Mouse (Mus musculus): ENCODE measurements around the gene Epn1.

Gene Epn1

DNA sequence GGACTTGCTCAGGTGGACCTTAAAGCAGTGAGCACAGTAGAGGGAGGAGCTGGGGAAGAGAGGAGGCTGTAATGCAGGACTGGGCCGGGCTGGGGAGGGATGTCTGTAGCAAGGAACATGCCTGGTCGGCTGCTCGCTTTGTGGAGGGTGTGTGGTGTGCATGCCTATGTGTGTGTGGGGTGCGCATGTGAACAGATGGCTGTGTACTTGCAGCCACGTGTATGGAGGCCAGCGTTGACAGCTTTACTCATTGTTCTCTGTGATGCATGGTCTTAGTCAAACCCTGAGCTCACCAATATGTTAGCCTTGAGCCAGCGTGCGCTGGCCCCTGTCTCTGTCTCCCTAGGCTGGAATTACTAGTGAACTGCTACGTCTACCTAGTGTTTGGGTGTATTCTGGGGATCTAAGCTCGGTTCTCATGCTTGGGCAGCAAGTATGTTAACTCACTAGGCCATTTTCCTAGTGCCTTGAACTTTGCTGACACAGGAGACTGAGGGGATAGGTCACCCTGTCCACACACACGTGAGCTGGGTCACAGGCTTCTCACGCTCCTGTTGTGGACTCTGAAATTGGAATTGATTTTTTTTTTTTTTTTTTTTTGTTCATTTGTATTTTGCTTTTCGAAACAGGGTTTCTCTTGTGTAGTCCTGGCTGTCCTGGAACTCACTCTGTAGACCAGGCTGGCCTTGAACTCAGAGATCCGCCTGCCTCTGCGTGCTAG is 11.1 kb downstream of the Epn1 start:
- DNase-seq (ENCODE audit: extremely low read depth, low read depth, low spot score): no peak

DNA sequence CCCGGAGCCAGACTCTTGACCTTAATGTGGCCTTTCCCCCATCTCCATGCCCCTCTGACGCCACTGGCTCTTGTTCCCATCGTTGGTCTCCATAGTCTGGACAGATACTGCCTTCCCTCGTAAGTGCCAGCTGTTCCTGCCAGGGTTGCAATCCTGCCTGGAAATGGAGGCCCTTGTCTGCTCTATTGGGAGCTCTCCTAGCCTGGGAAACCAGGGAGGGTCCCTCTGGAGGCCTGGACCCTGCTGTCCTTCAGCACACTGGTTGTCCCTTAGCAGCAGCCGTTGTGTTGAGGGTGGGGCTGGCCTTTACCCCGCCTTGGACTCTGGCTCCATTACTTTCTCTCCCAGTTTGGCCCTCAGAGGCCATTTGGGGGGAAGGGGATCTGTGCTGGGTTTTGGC is 12.3 kb downstream of the Epn1 start:
- no peak for DNase-seq (ENCODE audit: extremely low read depth, low read depth, low spot score)

DNA sequence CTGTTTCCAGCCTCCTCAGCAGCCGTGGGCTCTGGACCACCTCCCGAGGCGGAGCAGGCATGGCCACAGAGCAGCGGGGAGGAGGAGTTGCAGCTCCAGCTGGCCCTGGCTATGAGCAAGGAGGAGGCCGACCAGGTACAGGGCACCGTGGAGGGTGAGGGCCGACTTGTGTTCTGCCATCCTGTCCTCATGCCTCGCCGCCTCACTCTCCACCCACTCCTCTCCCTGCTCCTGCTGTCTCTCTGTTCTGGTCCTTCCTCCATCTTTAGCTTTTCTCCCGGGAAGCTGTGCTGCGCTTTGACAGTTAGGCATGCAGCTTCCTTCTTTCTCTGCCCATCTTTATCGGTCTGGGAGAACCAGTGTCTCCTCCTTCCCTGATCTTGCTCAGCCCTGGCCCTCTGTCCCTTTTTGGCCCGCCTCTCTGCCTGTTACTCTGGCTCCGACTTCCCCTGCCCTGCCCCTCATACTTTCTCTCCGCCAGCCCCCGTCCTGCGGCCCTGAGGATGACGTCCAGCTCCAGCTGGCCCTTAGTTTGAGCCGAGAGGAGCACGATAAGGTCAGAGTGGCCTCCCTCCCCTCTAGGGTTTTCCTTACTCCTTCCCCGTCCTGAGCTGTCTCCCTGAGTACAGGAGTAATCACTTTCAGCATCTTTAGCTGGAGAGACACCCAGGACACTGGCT is 12.9 kb downstream of the Epn1 start:
- no peak for DNase-seq (ENCODE audit: extremely low read depth, low read depth, low spot score)

DNA sequence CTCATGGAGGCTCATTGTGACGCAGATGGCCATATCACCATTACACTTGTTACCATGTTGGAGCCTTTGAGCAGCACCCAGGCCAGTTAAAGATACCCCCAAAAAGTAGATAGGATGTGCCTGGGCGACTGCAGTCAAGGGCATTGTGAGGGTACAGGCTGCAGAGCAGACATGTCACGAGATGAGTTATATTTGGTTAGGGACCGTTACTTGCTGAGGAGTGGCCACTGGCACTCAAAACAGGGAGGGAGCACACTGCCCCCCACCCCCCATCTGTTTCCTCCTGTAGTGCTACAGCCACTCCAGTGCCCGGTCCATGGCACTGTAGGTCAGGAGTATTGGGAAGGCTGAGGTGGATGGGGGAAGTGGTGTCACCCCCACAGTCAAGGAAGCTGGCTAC is 18.7 kb downstream of the Epn1 start:
- no peak for DNase-seq (ENCODE audit: extremely low read depth, low read depth, low spot score)

DNA sequence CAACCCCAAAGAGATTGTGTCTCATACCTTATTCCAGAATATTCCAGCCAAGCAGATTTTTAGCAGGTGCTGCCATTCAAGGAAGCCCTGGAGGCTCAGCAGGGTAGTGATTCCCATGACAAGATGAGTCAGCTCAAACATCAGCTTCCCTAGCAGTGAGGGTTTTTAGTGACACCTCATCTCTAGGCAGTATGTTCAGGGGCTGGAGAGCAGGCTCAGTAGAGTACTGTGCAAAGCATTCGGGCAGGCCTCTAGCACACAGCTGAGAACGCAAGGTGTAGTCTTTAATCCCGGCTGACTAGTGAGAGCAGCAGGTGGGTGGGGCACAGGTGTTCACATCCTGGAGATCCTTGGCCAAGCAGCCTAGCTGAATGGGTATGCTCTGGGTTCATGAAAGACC is 19.8 kb downstream of the Epn1 start:
- DNase-seq (ENCODE audit: extremely low read depth, low read depth, low spot score): no peak

DNA sequence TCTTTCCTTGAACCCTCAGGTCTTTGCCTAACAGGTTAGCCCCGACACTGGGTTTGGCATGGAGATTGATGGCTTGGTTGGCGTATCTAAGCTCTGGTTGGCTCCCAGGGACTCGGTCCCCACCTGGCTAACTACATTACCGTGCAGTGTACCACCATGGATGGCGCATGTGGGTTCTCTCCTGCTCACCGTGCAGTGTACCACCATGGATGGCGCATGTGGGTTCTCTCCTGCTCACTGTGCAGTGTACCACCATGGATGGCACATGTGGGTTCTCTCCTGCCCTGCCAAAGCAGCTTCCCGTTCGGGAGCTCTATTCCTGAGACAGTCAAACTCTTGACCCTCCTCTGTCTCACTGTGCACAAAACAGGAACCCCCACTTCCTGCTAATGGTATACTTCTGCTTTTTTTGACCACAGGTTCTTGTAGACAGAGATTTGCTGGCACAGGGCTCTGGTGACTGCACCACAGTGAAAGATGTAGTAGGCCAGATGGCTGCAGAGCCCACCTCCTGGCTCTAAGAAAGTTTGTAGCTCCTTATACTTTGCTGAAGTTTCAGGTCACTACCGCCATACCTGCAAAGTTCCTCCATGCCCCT is 21.1 kb downstream of the Epn1 start:
- DNase-seq (ENCODE audit: extremely low read depth, low read depth, low spot score): no peak

DNA sequence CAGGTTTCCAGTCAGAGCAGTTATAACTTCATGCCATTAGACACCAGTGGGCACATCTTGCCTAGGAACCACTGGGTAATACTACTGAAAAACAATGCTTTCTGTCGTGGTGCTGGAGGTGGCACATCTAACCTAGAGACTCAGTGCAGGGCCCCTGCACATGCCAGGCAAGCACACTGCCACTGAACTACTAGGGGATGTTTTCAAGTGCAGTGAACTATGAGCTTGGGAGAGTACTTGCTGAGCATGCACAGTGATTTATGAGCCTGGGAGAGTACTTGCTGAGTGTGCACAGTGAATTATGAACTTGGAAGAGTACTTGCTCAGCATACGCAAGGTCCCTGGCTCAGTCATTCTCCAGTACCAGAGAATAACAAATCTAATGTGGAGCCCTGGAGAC is 22.5 kb downstream of the Epn1 start:
- DNase-seq (ENCODE audit: extremely low read depth, low read depth, low spot score): no peak

DNA sequence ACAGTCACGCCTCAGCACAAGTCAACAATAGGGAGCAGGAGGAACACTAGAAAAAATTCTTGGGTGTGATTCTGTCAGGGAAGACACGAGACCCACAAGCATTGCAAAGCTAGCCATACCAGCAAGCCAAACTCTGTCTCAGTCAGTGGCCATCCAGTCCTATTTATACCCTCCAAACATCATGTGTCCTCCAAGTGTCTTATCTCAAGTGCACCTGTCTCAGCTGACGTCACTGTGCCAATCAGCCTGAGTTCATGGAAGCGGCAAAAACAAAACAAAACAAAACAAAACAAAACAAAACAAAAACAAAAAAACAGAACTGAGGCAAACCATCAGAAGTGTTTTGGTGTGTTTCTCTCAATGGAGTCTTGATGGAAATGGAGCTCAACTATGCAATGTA is 28.2 kb downstream of the Epn1 start:
- no peak for DNase-seq (ENCODE audit: extremely low read depth, low read depth, low spot score)

DNA sequence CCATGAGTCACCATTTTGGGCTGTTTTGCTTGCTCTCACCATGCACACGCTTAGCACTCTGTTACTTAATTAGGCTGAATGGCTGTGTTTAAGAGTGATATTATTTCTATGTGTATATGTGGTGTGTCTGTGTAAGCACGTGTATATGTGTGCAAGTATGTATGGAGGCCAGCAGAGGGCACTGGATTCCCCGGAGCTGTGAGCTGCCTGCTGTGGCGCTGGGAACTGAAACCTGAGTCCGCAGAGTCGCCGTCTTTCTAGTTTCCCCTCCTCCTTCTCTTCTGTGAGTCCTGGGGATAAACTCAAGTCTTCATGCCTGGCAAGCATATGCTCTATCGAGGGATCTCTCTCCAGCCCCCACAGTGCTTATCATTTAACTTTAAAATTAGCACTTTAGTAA is 29.3 kb downstream of the Epn1 start:
- DNase-seq (ENCODE audit: extremely low read depth, low read depth, low spot score): no peak

DNA sequence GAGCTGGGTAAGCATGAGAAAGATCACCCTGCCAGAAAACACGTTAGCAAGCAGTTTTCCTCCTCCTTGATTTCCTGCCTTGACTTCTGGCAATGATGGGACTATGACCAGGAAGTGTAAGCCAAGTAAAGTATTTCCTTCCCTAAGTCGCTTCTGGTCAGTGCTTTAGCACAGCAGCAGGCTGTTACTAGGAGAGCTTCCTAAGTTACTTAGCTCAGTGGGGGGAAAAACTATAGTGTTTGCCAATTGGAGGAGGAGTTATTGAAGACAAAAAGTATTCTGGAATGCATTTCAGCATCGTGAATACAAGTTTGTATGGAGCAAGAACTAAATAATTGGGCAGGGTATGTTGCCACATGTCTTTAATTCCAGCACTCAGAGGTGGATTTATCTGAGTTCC is 32.7 kb downstream of the Epn1 start:
- no peak for DNase-seq (ENCODE audit: extremely low read depth, low read depth, low spot score)

DNA sequence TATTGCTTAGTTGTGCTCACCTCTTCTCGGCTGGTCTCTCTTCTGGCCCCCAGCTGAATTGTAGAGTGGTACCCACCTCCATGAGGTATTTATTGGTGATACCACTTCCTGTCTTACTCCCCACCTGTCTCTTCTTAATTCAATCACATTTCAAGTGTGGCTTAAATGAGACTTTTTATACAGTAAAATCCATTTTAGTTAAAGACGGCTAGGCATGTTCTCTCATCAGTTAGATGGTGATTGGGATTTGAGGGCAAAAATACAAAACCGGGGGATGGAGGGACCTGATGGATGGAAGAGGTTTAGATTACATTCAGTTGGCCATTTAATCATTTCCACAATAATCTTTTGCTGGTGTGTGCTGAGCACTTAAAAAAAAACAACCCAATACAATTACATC is 36.8 kb downstream of the Epn1 start, which contains the start of gene Rfpl4:
Gene Rfpl4, minus strand, starts transcription at position 101 of the 400 bp plus-strand sequence.
- DNase-seq (ENCODE audit: extremely low read depth, low read depth, low spot score): no peak

DNA sequence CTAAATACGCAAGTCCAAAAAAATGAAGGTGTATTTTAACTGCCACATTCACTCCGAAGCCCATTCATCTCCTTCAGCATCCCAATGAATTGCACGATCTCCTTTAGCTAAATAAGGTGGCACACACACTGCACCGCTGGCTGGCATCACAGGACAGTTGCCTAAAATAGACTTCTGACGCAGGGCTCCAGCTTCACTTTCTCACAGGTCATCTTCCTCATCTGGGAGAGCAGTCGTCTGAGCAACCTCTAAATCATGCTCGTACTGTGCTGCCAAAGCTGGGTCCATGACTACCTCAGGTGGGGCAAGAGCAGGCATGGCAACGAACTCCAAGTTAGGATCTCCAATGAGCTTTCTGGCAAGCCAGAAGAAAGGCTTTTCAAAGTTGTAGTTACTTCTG is 45.0 kb downstream of the Epn1 start:
- no peak for DNase-seq (ENCODE audit: extremely low read depth, low read depth, low spot score)

DNA sequence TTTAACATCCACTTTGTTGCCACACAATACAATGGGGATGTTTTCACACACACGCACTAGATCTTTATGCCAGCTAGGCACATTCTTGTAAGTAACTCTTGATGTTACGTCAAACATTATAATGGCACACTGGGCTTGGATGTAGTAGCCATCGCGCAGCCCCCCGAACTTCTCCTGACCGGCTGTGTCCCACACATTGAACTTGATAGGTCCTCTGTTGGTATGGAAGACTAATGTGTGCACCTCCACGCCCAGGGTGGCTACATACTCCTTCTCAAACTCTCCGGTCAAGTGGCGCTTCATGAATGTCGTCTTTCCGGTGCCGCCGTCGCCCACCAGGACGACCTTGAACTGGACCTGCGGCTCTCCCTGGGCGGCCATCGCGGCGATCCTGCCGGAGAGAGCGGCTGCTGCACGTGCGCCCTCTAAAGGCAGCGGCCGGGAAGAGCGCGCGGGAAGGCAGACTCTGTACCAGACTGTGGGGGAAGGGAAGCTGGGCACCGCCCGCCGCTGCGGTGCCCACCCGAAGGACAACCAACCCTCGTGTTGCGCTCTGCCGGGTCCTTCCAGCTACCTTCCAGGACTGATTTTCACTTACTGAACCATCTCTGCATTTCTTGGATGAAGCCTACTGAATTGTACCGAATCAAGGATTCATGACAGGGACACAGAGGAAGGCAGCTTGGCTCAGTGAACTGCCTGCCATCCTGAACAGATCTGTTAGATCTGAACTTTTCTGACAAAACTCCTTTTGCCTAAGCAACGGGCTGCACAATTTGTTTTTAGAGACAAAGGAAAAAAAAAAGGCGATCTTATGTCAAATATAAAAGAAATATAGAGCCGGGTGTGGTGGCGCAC is 45.7 kb downstream of the Epn1 start, which contains the start of gene Rasl2-9:
Gene Rasl2-9, minus strand, starts transcription at position 402 of the 858 bp plus-strand sequence.
- DNase-seq (ENCODE audit: extremely low read depth, low read depth, low spot score): no peak
